Mouse (Mus musculus) CH12.LX (cell line): ENCODE results near the gene Podn.

Experiments used
- CTCF ChIP-seq, 2 experiments: IDR thresholded peaks in 1 of 2; conservative IDR thresholded peaks in 1 of 2; 2 replicates each; pipeline ENCODE4 v1.5.1; 2011 to 2012; ENCODE audit warnings: low read depth in 2 of 2, low read length in 2 of 2, improper control_type of control experiment in 1 of 2, inconsistent platforms in 1 of 2, mild to moderate bottlenecking in 1 of 2, moderate library complexity in 1 of 2
- HCFC1 ChIP-seq: IDR thresholded peaks from 2 replicates; pipeline ENCODE4 v1.6.1; 2012; ENCODE audit warnings: low read depth, mild to moderate bottlenecking, inconsistent platforms, low read length, improper control_type of control experiment
- NRF1 ChIP-seq: IDR thresholded peaks from 2 replicates; pipeline ENCODE4 v1.6.1; 2014; ENCODE audit warnings: low read depth, mild to moderate bottlenecking, inconsistent platforms, low read length, improper control_type of control experiment, moderate library complexity
- SMC3 ChIP-seq: IDR thresholded peaks from 2 replicates; pipeline ENCODE4 v1.6.1; 2011; ENCODE audit warnings: low read depth, low read length, improper control_type of control experiment
- TCF12 ChIP-seq: IDR thresholded peaks from 2 replicates; pipeline ENCODE4 v1.6.1; 2014; ENCODE audit warnings: low read depth, mild to moderate bottlenecking, inconsistent platforms, low read length, improper control_type of control experiment

DNA sequence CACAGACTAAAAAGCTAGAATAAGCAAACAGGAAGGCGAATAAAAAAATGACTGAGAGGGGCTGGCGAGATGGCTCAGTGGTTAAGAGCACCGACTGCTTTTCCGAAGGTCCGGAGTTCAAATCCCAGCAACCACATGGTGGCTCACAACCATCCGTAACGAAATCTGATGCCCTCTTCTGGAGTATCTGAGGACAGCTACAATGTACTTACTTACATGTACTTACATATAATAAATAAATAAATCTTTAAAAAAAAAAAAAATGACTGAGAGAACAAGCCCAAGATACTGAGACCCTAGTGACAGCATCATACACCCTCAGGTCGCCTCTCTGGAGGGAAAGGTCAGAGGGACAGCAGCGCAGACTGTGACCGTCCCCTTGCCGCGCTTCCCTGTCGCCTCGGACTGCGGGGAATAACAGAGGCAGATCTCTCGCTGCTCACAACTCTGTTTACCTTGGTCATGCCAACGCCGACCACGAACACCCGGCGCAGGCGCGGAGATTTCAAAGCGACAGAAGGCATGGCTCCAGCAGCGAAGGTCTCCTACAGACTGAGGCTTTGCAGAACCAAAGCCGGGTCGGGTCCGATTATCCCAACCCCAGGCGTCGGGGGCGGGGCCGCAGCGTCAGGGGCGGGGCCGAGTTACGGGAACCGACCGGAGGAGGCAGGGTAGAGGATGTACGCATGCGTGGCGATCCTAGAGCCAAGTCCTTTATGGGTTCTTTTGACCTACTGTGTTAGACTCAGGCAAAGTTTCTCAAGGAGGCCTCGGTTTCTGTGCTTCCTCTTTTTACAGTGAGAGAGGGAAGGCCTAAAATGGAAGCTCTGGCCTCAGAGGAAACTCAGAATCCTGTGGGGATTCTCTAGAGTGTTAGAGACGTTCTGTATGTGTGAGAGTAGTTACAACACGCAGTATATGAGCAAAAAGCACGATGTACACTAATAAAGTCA, 22.0 kb upstream of the Podn start:
- TF ChIP-seq SMC3 (no peak), NRF1 (peak; percentile 89), HCFC1 (0 out of 2 replicates have a peak, but pooled peaks have one; percentile 28), TCF12 (peak; percentile 53), CTCF (conservative IDR thresholded peaks at IDR 0.05 in 1 of 2, IDR thresholded peaks at IDR 0.05 in 1 of 2; ENCODE audit: low read depth in 2 of 2, low read length in 2 of 2) (peak in 1 of 2 experiments; percentile 12; a peak in 1 of 4 replicates)
